Mouse (Mus musculus) ovary, adult 18-20 months (tissue): ENCODE results near the gene Flvcr2.

ENCODE experiments used
- DNase-seq: peaks from one replicate; pipeline ENCODE4 v3.0.0; 2022; ENCODE audit warnings: low spot score, mixed read lengths

Flvcr2 gene

GRCm38 (mm10) chr12:85794094-85794493 is 47.8 kb downstream of the Flvcr2 start:
- peak; percentile 23 for DNase-seq

- no peak for DNase-seq
Measured at GRCm38 (mm10) chr12:85795551-85795950, 49.2 kb downstream of the Flvcr2 start.

GRCm38 (mm10) chr12:85800031-85800430 is 53.7 kb downstream of the Flvcr2 start:
- no peak for DNase-seq

- DNase-seq: no peak
Measured at GRCm38 (mm10) chr12:85809726-85810125, 63.4 kb downstream of the Flvcr2 start.

DNA sequence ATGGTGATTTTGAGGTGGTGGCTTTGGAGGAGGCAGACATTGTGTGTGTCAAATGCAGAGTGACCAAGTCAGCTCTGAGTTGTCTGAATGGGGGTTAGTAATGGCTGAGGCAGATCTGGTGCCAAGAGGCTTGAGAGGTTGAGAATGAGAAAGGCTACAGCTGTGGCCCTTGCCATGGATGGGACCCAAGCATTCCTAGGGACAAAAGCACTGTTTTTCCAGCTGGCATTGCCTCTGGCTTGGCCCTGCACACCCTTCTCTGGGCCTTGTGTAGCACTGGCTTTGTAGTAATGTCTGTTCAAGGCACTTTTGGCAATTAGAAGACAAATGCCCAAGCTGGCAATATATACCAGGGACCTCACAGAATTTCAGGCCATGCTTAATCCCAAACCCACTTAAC is 64.6 kb downstream of the Flvcr2 start:
- no peak for DNase-seq

DNA sequence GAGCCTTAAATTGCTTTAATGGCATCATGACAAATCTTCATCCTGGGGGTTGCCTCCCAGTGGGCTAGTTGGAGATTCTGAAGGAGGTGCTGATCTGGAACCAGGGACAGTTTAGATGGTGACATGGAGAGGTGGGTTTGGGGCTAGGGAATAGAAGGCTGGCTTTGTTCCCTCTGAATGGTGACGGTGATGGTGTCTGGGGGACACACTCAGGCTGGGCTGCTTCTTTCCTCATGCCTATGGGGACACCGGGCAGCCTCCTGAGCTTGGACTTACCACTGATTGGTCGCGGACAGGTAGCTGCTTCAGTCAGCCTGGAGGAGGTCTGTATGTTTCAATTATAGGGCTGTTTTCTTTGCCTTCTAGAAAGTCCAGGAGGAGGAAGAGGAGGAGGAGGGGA is 65.3 kb downstream of the Flvcr2 start:
- no peak for DNase-seq

- DNase-seq: peak; percentile 53
Measured at GRCm38 (mm10) chr12:85813599-85813998, 67.3 kb downstream of the Flvcr2 start.

GRCm38 (mm10) chr12:85822051-85822450 is 75.7 kb downstream of the Flvcr2 start:
- no peak for DNase-seq

GRCm38 (mm10) chr12:85824438-85825264 is 78.3 kb downstream of the Flvcr2 start, which contains the start of the genes Erg28 and Ttll5:
Erg28 (minus strand) TSS chr12:85824550.
Ttll5 (plus strand) TSS chr12:85824659.
- DNase-seq: peak; percentile 92

DNA sequence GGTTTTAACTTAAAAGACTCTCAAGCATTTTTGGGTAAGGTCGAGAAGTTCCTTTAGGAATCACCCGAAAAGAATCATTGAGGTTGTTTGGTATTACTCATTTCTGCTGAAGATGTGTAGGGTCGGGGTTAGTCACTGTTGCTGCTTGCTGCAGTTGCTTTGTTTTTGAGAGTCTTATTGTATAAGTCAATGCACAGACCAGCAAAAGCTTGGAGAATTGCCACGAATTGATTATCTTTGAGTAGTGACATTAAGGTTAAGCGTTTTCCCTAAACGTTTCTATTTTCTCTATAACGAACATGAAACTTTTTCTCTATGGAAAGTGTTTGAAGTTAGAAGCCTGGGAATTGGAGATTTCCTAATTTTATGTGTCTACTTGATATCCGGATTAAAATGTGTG is 79.0 kb downstream of the Flvcr2 start:
- DNase-seq: no peak

DNA sequence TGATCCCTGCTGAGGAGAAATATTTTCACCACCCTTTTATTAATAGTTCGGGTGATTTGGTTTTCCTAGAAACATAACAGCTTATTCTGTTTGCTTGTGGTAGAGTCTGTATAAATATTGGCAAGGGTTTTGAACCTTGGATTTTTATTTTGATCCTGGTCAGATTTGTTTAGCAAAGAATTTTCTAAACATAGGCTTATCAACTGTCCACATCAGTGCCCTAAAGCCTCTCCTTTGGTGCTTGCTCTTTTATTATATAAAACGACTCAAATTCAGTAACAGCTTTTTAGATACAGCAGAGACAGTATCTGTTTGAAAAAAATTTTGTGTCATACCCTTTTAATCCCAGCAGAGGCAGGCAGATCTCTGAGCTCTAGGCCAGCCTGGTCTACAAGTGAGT is 79.5 kb downstream of the Flvcr2 start:
- DNase-seq: no peak

GRCm38 (mm10) chr12:85828856-85829255 is 82.5 kb downstream of the Flvcr2 start:
- DNase-seq: no peak

- DNase-seq: no peak
Measured at GRCm38 (mm10) chr12:85829866-85830265, 83.5 kb downstream of the Flvcr2 start.

DNA sequence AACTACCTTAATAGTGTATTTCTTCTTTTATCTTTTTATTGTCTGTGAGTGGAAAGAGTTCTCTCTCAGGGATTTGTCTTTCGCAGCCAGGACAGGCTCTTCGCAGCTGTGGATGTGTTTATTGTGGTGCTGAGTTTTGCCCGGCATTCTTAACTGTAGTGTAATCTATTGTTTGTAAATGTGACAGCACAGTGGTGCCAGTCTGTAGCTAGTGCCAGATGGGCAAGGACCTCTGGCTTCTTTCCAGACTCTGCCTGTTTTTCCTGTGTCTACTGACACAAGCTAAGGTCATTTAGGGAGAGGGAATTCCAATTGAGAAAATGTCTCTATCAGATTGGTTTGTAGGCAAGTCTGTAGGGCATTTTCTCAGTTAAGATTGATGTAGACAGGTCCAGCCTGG is 84.4 kb downstream of the Flvcr2 start:
- DNase-seq: no peak

DNA sequence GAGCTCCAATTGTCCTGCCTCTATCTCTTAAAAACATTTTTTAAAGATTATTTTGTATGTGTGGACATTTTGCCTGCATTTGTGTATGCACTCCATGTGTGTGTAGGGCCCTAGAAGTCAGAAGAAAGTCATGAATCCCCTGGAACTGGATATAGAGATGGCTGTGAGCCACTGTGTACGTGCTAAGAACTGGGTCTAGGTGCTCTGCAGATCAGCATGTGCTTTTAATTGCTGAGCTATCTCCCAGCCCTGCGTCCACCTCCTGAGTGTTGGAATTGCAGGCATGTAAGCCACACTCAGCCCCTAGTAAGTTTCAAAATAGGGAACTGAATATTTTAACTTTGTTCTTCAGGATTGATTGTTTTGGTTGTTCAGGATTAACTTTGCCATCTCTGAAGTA is 88.2 kb downstream of the Flvcr2 start:
- no peak for DNase-seq

GRCm38 (mm10) chr12:85837765-85838164 is 91.4 kb downstream of the Flvcr2 start:
- no peak for DNase-seq

GRCm38 (mm10) chr12:85839371-85840000 is 93.1 kb downstream of the Flvcr2 start:
- no peak for DNase-seq

- DNase-seq: no peak
Measured at GRCm38 (mm10) chr12:85848164-85848958, 102.0 kb downstream of the Flvcr2 start.

DNA sequence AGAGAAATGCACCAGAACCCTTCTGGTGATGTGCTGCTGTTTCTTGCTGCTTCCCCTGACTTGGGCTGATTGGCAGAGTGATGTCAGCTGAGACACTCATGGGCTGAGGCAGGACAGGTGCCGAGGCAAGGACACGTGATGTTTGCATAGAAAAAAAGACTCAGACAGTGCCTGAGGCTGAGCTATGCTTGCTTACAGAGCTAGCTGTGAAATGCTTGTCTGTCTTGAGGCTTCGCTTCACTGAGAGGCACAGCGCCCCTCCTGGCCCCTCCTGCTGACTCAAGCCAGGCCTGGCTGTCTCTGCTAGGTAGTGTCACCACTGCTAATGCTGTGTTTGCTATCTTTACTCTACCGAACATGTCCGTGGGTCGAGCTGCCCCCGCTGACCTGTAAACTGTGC is 104.3 kb downstream of the Flvcr2 start:
- DNase-seq: no peak

- DNase-seq: no peak
Measured at GRCm38 (mm10) chr12:85853836-85854235, 107.5 kb downstream of the Flvcr2 start.

DNA sequence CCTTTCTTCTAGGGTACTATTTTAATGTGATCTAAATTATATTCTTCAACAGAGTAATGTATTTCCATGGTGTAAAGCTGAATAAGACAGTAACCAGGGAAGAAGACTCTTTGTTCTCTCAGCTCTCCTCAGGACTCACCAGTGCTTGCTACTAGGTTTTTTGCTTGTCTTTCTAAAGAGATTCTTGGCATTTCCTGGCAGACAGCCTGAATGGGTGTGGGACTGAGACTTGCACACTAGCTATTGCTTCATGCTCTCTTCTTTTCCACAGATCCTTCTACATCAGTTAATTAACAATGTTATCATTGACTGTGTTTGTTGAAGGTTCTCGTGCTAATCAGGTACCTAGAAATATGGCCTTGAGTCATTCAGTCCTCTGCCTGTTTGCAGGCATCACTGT is 107.9 kb downstream of the Flvcr2 start:
- DNase-seq: no peak

DNA sequence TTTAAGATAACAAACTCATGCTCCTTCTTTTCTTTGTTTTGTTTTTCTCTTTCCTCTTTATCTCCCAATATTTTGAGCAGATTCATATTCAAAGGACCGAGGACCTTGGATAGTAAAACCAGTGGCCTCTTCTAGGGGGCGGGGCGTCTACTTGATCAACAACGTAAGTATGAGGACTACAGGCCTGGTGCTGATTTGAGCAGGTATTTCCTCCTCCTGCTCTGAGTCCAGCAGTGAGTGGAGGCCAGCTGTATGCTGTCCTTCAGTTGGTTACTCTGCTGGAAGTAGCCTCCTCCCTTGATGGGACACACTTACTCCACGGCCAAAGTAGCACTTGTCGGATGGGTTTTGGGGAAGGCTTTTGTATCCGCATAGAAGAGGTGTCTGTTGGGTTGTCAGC is 111.0 kb downstream of the Flvcr2 start:
- no peak for DNase-seq

- DNase-seq: no peak
Measured at GRCm38 (mm10) chr12:85859111-85859510, 112.8 kb downstream of the Flvcr2 start.
